Mouse (Mus musculus): ENCODE results near the gene Slc10a7. TPM values are rescaled to one million over a fixed set of nuclear protein-coding genes. Genes with fewer than 3 reads are reported as not detected.
"Not testable (repeated sequence)": the region's sequence is repeated elsewhere in the genome, so short reads cannot be mapped to it uniquely, and the experiment has no call there.

The Slc10a7 gene
- polyA plus RNA-seq, 1 experiment from 2014 or later: 13.4 TPM

DNA sequence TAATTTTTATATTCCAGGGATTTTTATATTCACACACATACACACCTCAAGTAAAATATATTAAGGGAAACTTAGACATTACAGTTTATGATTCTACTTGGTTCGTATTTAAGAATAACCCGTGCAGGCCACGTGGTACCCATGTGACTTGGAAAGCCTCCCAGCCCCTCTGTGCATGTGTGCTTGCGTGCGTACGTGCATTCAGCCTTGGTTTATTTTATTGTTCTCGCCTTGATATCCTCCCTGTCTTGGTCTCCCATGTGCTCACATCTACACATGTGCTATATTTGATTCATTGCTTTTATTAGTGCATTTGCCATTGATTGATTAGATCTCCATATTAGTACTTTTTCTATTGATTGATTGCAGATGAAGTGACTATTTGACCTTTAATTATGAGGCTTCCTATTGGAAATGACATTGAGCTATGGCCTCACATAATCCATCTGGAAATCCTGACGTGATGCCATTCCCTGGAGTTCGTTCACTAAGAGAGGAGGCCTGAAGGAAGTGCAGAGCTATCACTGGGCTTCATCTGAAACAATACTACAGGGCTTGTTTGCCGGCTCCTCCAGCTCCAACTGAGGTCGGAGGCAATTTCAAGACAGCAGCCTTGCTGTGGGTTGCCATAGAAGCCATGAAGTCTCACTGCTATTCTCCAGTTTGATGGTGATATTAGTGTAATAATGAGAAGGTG lies 200.9 kb downstream of the Slc10a7 start:
- Histone ChIP-seq H3K79me2 (ENCODE audit: inconsistent target) (no peaks in the 10 kb centered on the region), H3K36me3 (ENCODE audit: inconsistent target) (no peaks in the 10 kb centered on the region), H3K4me3 (ENCODE audit: inconsistent target) (no peak overlapping the region), H3K27ac (no peak overlapping the region)
- 95% methylated on average over 11 of the region's 11 CpGs for WGBS (ENCODE audit: missing documents)

DNA sequence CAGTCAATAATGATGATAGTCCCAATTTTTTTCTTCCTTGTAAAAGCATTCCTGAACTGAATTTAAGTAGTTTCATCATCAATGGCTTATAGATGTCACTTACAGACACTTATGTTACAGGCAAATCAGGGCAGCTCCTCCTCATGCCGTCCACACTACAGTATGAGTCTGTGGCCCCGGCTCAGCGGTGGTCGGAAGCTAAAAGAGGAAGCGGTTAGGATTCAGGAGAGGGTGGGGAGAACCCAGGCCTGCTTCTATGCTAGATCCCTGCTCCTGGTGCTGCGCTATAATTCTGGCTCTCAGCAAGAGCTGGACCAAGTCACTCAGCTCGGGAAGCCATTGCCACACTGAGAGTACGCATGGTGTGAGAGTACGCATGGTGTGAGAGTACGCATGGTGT lies 201.8 kb downstream of the Slc10a7 start:
- H3K36me3 ChIP-seq (ENCODE audit: inconsistent target): no peaks in the 10 kb centered on the region
- no peak overlapping the region for H3K27ac ChIP-seq
- no peaks in the 10 kb centered on the region for H3K79me2 ChIP-seq (ENCODE audit: inconsistent target)
- 24% methylated on average over 10 of the region's 10 CpGs for WGBS (ENCODE audit: missing documents)
- no peak overlapping the region for H3K4me3 ChIP-seq (ENCODE audit: inconsistent target)

- no peaks in the 10 kb centered on the region for H3K36me3 ChIP-seq (ENCODE audit: inconsistent target)
- H3K27ac ChIP-seq: no peak overlapping the region
- 94% methylated on average over 3 of the region's 4 CpGs for WGBS (ENCODE audit: missing documents)
- H3K4me3 ChIP-seq (ENCODE audit: inconsistent target): no peak overlapping the region
- H3K79me2 ChIP-seq (ENCODE audit: inconsistent target): no peaks in the 10 kb centered on the region
These were observed 205.7 kb downstream of the Slc10a7 start for GRCm38 (mm10) chr8:78714880-78715279.

- Histone ChIP-seq H3K4me3 (ENCODE audit: inconsistent target) (no peak overlapping the region), H3K79me2 (ENCODE audit: inconsistent target) (no peaks in the 10 kb centered on the region), H3K27ac (no peak overlapping the region), H3K36me3 (ENCODE audit: inconsistent target) (no peaks in the 10 kb centered on the region)
- WGBS (ENCODE audit: missing documents): 92% methylated on average over 7 of the region's 7 CpGs
These were observed 207.4 kb downstream of the Slc10a7 start for GRCm38 (mm10) chr8:78716546-78716945.

DNA sequence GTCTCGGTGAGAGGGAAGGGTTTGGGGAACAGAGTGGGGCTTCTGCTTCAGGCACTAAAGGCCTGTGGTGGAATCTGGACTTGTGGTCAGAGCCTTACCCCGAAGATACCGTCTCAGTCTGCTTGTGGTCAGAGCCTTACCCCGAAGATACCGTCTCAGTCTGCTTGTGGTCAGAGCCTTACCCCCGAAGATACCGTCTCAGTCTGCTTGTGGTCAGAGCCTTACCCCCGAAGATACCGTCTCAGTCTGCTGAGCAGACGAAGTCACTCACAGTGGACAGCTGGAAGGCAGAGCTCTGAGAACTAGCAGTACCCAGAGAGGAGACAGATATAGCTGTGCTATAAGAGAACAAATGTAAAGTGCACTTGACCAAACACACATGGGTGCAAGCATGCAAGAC lies 208.0 kb downstream of the Slc10a7 start:
- H3K36me3 ChIP-seq (ENCODE audit: inconsistent target); H3K27ac ChIP-seq; H3K4me3 ChIP-seq (ENCODE audit: inconsistent target); H3K79me2 ChIP-seq (ENCODE audit: inconsistent target): not testable (repeated sequence)
- 14% methylated on average over 10 of the region's 10 CpGs for WGBS (ENCODE audit: missing documents)

GRCm38 (mm10) chr8:78719279-78720040 lies 210.3 kb downstream of the Slc10a7 start:
- H3K36me3 ChIP-seq (ENCODE audit: inconsistent target): no peaks in the 10 kb centered on the region
- WGBS (ENCODE audit: missing documents): 96% methylated on average over 10 of the region's 10 CpGs

GRCm38 (mm10) chr8:78720041-78720414 lies 210.9 kb downstream of the Slc10a7 start:
- 96% methylated on average over 8 of the region's 8 CpGs for WGBS (ENCODE audit: missing documents)
- Histone ChIP-seq H3K79me2 (ENCODE audit: inconsistent target) (no peaks in the 10 kb centered on the region), H3K36me3 (ENCODE audit: inconsistent target) (no peaks in the 10 kb centered on the region), H3K27ac (no peak overlapping the region), H3K4me3 (ENCODE audit: inconsistent target) (no peak overlapping the region)

More at GRCm38 (mm10) chr8:78719279-78720040, 210.3 kb downstream of the Slc10a7 start:
- H3K27ac ChIP-seq: no peak overlapping the region
- H3K4me3 ChIP-seq (ENCODE audit: inconsistent target): no peak overlapping the region
- no peaks in the 10 kb centered on the region for H3K79me2 ChIP-seq (ENCODE audit: inconsistent target)

- H3K79me2 ChIP-seq (ENCODE audit: inconsistent target): no peaks in the 10 kb centered on the region
- H3K27ac ChIP-seq: no peak overlapping the region
- 91% methylated on average over 5 of the region's 5 CpGs for WGBS (ENCODE audit: missing documents)
- H3K36me3 ChIP-seq (ENCODE audit: inconsistent target): no peaks in the 10 kb centered on the region
- H3K4me3 ChIP-seq (ENCODE audit: inconsistent target): no peak overlapping the region
These were observed 212.4 kb downstream of the Slc10a7 start for GRCm38 (mm10) chr8:78721576-78721975.

DNA sequence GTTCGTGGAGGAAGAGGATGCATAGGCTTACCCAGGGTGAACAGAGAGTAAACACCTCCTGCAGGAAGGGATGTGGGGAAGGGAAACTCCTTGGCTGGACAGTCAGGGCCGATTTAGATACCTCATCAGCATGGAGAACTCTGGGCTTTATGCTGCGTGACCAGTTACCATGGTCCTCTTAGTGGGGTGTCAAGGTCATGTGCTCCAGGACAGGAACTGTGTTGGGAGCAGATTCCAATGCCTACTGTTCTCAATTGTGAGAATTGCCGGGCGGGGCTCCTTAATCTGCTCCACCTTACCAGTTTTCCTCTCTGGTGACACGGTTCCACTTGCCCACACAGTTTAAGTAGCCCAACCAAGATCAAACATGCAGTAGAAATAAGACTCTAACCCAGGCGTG lies 213.1 kb downstream of the Slc10a7 start:
- H3K79me2 ChIP-seq (ENCODE audit: inconsistent target): no peaks in the 10 kb centered on the region
- WGBS (ENCODE audit: missing documents): 91% methylated on average over 7 of the region's 7 CpGs
- H3K4me3 ChIP-seq (ENCODE audit: inconsistent target): no peak overlapping the region
- H3K36me3 ChIP-seq (ENCODE audit: inconsistent target): no peaks in the 10 kb centered on the region
- H3K27ac ChIP-seq: no peak overlapping the region

GRCm38 (mm10) chr8:78724832-78725231 lies 215.7 kb downstream of the Slc10a7 start:
- WGBS (ENCODE audit: missing documents): 91% methylated on average over 4 of the region's 4 CpGs
- Histone ChIP-seq H3K79me2 (ENCODE audit: inconsistent target) (no peaks in the 10 kb centered on the region), H3K27ac (no peak overlapping the region), H3K36me3 (ENCODE audit: inconsistent target) (no peaks in the 10 kb centered on the region), H3K4me3 (ENCODE audit: inconsistent target) (no peak overlapping the region)

GRCm38 (mm10) chr8:78728240-78728639 lies 219.1 kb downstream of the Slc10a7 start:
- Histone ChIP-seq H3K36me3 (ENCODE audit: inconsistent target) (peaks cover 10% of the 10 kb centered on the region; the same call in 1 of the 2 replicates), H3K4me3 (ENCODE audit: inconsistent target) (no peak overlapping the region), H3K27ac (no peak overlapping the region), H3K79me2 (ENCODE audit: inconsistent target) (no peaks in the 10 kb centered on the region)
- WGBS (ENCODE audit: missing documents): over 99% methylated on average over 14 of the region's 14 CpGs

DNA sequence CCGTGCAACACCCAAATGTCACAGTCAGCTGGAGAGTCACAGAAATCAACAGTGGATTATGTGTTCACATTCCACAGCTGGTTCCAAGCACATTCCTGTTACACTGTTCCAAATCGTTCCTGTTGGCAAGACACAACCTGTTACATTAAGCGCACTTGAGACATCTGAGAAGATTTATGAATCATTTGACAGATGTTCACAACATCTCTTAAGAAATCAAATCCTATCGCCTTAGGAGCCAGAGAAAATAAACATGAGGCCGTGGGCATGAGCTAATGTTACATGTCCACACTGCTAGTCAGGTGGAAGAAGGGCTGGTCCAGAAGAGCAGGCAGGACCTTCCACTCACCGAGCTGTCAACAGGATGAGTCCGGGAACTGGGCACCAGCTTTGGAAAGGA lies 223.3 kb downstream of the Slc10a7 start:
- H3K36me3 ChIP-seq (ENCODE audit: inconsistent target): peaks cover 10% of the 10 kb centered on the region; the same call in 1 of the 2 replicates
- no peak overlapping the region for H3K27ac ChIP-seq
- 94% methylated on average over 7 of the region's 7 CpGs for WGBS (ENCODE audit: missing documents)
- H3K4me3 ChIP-seq (ENCODE audit: inconsistent target): no peak overlapping the region
- H3K79me2 ChIP-seq (ENCODE audit: inconsistent target): no peaks in the 10 kb centered on the region

DNA sequence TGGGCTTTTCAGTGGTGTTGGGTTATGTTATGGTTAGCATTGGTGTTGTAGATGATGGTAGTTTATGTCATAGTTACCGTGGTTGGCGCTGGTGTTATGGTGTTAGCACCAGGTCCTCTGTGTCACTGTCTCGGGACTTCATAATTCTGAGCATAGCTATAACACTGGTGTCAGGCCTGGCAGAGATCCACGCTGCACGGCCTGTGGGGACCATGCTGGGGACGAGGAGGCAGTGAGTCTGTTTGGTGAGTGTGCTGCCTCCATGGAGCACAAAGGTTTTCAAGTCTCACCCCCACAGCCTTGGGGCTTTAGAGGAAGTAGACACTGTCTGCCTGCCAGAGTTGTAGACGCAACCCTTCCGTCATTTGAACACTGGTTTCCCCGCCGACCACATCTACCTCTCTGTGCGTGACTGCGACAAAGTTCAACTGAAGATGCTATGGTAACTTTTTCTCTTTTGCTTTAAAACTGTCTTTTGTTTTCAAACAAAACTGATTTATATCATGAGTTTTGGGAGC lies 223.9 kb downstream of the Slc10a7 start:
- peaks cover 10% of the 10 kb centered on the region; the same call in 1 of the 2 replicates for H3K36me3 ChIP-seq (ENCODE audit: inconsistent target)
- WGBS (ENCODE audit: missing documents): 50% methylated on average over 12 of the region's 12 CpGs
- no peak overlapping the region for H3K27ac ChIP-seq

DNA sequence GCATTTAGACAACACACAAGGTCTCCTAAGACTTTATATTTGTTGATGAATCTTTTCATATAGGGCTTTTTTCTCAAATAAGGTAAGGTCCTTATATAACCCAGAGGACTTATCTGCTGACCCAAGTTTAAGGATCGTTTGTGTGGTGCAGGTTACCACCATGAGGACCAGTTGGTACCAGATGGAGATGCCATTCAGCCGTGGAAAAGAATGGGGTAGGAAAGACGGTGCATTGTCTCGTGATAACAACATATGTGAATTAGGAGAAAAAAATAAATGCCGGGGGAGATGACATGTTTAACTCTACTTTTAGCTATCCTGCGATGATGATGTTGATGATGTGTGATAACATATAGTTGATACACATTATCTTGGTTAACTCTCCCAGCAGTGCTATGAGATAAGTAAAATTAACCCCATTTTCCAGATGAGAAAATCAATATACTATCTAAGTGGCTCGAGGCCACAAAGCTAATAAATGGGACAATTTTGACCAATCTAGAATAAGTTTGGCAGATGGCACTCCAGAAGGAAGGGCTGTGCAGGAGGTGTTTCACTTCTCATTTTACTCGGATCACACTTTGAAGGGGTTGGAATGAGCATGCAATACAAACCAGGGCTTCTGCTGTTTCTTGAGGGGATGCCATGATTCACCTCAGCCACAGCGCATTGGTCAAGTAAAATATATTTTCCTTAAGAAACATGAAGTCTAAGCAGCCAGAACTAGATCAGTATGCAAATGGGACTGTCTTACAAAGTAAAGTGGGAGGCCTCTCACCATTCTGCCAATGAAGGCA lies 225.8 kb downstream of the Slc10a7 start:
- peaks cover 10% of the 10 kb centered on the region; the same call in 1 of the 2 replicates for H3K36me3 ChIP-seq (ENCODE audit: inconsistent target)
- WGBS (ENCODE audit: missing documents): 84% methylated on average over 9 of the region's 9 CpGs
- H3K27ac ChIP-seq: no peak overlapping the region
- H3K4me3 ChIP-seq (ENCODE audit: inconsistent target): no peak overlapping the region
- H3K79me2 ChIP-seq (ENCODE audit: inconsistent target): no peaks in the 10 kb centered on the region

More for the DNA sequence above, 223.9 kb downstream of the Slc10a7 start:
- H3K4me3 ChIP-seq (ENCODE audit: inconsistent target): no peak overlapping the region
- no peaks in the 10 kb centered on the region for H3K79me2 ChIP-seq (ENCODE audit: inconsistent target)
